Mouse (Mus musculus): ENCODE results near the gene Klrd1. TPM values are rescaled to one million over a fixed set of nuclear protein-coding genes. Genes with fewer than 3 reads are reported as not detected.
"Not testable (repeated sequence)": the region's sequence is repeated elsewhere in the genome, so short reads cannot be mapped to it uniquely, and the experiment has no call there.

Klrd1 gene
- polyA plus RNA-seq, 1 experiment from 2014 or later: not detected

GRCm38 (mm10) chr6:129631046-129631445 lies 39.5 kb downstream of the Klrd1 start:
- not testable (repeated sequence) for H3K9me3 ChIP-seq (ENCODE audit: control insufficient read depth, low read length); H3K4me2 ChIP-seq (ENCODE audit: low read depth, severe bottlenecking); H3K9ac ChIP-seq (ENCODE audit: low read length); ATAC-seq (ENCODE audit: insufficient number of reproducible peaks, low FRiP score, low TSS enrichment, low read depth); H3K27me3 ChIP-seq (ENCODE audit: control insufficient read depth, insufficient read depth, low read length); DNase-seq (ENCODE audit: low spot score); H3K4me1 ChIP-seq (ENCODE audit: control insufficient read depth, insufficient read depth, low read length); H3K27ac ChIP-seq (replicated peaks; ENCODE audit: low read depth, low read length); H3K36me3 ChIP-seq (ENCODE audit: control insufficient read depth, insufficient read depth, low read length); H3K4me3 ChIP-seq (ENCODE audit: low read depth, low read length)
- WGBS: 82% methylated on average over 2 of the region's 2 CpGs

DNA sequence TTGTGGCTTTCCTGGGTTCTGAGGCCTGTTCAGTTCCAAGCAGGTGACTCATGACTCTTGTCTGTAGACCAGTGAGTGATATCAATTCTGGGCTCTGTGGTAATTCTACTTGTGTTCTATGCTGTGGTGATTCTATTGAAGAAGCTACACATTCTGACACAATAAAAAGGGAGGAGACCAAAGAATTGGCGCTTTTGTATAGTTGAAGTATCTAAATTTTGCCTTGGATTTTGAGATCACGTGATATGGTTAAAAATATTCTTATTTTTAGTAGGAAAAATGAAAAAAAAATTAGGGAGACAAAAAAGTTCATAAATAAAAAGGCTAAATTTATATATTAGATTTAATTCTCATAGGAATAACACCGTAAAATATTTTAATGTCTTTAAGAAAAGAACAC lies 51.7 kb downstream of the Klrd1 start, which contains the start of gene Klrc3:
TSS of gene Klrc3 (minus strand) at position 101 of the 400 bp plus-strand sequence.
- WGBS: 89% methylated on average over 3 of the region's 3 CpGs
- not testable (repeated sequence) for H3K36me3 ChIP-seq (ENCODE audit: control insufficient read depth, insufficient read depth, low read length); H3K27ac ChIP-seq (replicated peaks; ENCODE audit: low read depth, low read length); DNase-seq (ENCODE audit: low spot score); H3K9me3 ChIP-seq (ENCODE audit: control insufficient read depth, low read length); H3K4me3 ChIP-seq (ENCODE audit: low read depth, low read length); ATAC-seq (ENCODE audit: insufficient number of reproducible peaks, low FRiP score, low TSS enrichment, low read depth); H3K27me3 ChIP-seq (ENCODE audit: control insufficient read depth, insufficient read depth, low read length); H3K4me1 ChIP-seq (ENCODE audit: control insufficient read depth, insufficient read depth, low read length); H3K9ac ChIP-seq (ENCODE audit: low read length); H3K4me2 ChIP-seq (ENCODE audit: low read depth, severe bottlenecking)

- not testable (repeated sequence) for H3K27ac ChIP-seq (replicated peaks; ENCODE audit: low read depth, low read length); DNase-seq (ENCODE audit: low spot score); H3K4me3 ChIP-seq (ENCODE audit: low read depth, low read length); H3K36me3 ChIP-seq (ENCODE audit: control insufficient read depth, insufficient read depth, low read length); H3K9ac ChIP-seq (ENCODE audit: low read length); H3K9me3 ChIP-seq (ENCODE audit: control insufficient read depth, low read length); H3K4me2 ChIP-seq (ENCODE audit: low read depth, severe bottlenecking); H3K27me3 ChIP-seq (ENCODE audit: control insufficient read depth, insufficient read depth, low read length); H3K4me1 ChIP-seq (ENCODE audit: control insufficient read depth, insufficient read depth, low read length)
- WGBS: 43% methylated on average over 1 of the region's 3 CpGs
- ATAC-seq (ENCODE audit: insufficient number of reproducible peaks, low FRiP score, low TSS enrichment, low read depth): 0 out of 2 replicates have a peak, but pooled peaks have one; percentile 13
Measured at GRCm38 (mm10) chr6:129644054-129644453, 52.5 kb downstream of the Klrd1 start.

Other genes starting within 250 kb of the Klrd1 start
- 0.14 and 0.29 TPM in 2 replicates for gene Clec12a, start 249.1 kb upstream of the Klrd1 start, polyA plus RNA-seq (2014; fragmentation: Nextera tagmentation; extraction: Ambion mirVana)
- not detected in 2 replicates for gene Clec12b, start 205.9 kb upstream of the Klrd1 start, polyA plus RNA-seq (2014; fragmentation: Nextera tagmentation; extraction: Ambion mirVana)
- 6.0 and 6.6 TPM in 2 replicates for gene Clec1b, start 194.5 kb upstream of the Klrd1 start, polyA plus RNA-seq (2014; fragmentation: Nextera tagmentation; extraction: Ambion mirVana)
- gene Clec9a, start 182.9 kb upstream of the Klrd1 start, polyA plus RNA-seq (2014; fragmentation: Nextera tagmentation; extraction: Ambion mirVana): 0.41 and 0.44 TPM in 2 replicates
- gene Clec1a, start 139.8 kb upstream of the Klrd1 start, polyA plus RNA-seq (2014; fragmentation: Nextera tagmentation; extraction: Ambion mirVana): 1.6 and 2.3 TPM in 2 replicates
- 0.38 TPM in 1 of 2 replicates, not detected in the other for gene Olr1, start 84.6 kb upstream of the Klrd1 start, polyA plus RNA-seq (2014; fragmentation: Nextera tagmentation; extraction: Ambion mirVana)
- gene Tmem52b, start 79.2 kb upstream of the Klrd1 start, polyA plus RNA-seq (2014; fragmentation: Nextera tagmentation; extraction: Ambion mirVana): not detected in 2 replicates
- 11.7 and 12.2 TPM in 2 replicates for gene Gabarapl1, start 58.6 kb upstream of the Klrd1 start, polyA plus RNA-seq (2014; fragmentation: Nextera tagmentation; extraction: Ambion mirVana)
- gene Klre1, start 13.9 kb upstream of the Klrd1 start, polyA plus RNA-seq (2014; fragmentation: Nextera tagmentation; extraction: Ambion mirVana): not detected in 2 replicates
- gene Klrk1, start 32.1 kb downstream of the Klrd1 start, polyA plus RNA-seq (2014; fragmentation: Nextera tagmentation; extraction: Ambion mirVana): not detected in 2 replicates
- gene Klrc3, start 51.6 kb downstream of the Klrd1 start, polyA plus RNA-seq (2014; fragmentation: Nextera tagmentation; extraction: Ambion mirVana): not detected in 2 replicates
- not detected in 2 replicates for gene Klrc2, start 68.9 kb downstream of the Klrd1 start, polyA plus RNA-seq (2014; fragmentation: Nextera tagmentation; extraction: Ambion mirVana)
- not detected in 2 replicates for gene Klrc1, start 87.2 kb downstream of the Klrd1 start, polyA plus RNA-seq (2014; fragmentation: Nextera tagmentation; extraction: Ambion mirVana)
- gene Klri1, start 125.3 kb downstream of the Klrd1 start, polyA plus RNA-seq (2014; fragmentation: Nextera tagmentation; extraction: Ambion mirVana): not detected in 2 replicates
- not detected in 2 replicates for gene Klri2, start 148.7 kb downstream of the Klrd1 start, polyA plus RNA-seq (2014; fragmentation: Nextera tagmentation; extraction: Ambion mirVana)
- gene Gm156, start 192.5 kb downstream of the Klrd1 start, polyA plus RNA-seq (2014; fragmentation: Nextera tagmentation; extraction: Ambion mirVana): not detected in 2 replicates